Mouse (Mus musculus) lung, embryonic 14.5 days (tissue): ENCODE measurements around the gene Sp1. TPM values are rescaled to one million over a fixed set of nuclear protein-coding genes. Genes with fewer than 3 reads are reported as not detected.

Experiments
- ATAC-seq: fragments of 200-750 bp; cut with Nextera tagmentation; 2 replicates; pipeline ENCODE4 v1.8.0; 2017; ENCODE audit warnings: mild to moderate bottlenecking, moderate TSS enrichment, moderate library complexity; ENCODE audit not compliant: insufficient read depth
- DNase-seq: peaks from one replicate; pipeline ENCODE4 v3.0.0-alpha.2; 2015
- H3K27ac ChIP-seq: fragments of 300-500 bp; sonication (generic); 2 replicates; pipeline ENCODE4 v1.5.1; 2014; ENCODE audit warnings: low read depth, mild to moderate bottlenecking, moderate library complexity
- H3K27me3 ChIP-seq: fragments of 300-500 bp; sonication (generic); 2 replicates; pipeline ENCODE4 v1.6.1; 2014; ENCODE audit warnings: low read length, control low read depth; ENCODE audit not compliant: insufficient read depth
- H3K36me3 ChIP-seq: fragments of 300-500 bp; sonication (generic); 2 replicates; pipeline ENCODE4 v1.6.1; 2014; ENCODE audit warnings: control low read depth; ENCODE audit not compliant: insufficient read depth
- H3K4me1 ChIP-seq: fragments of 300-500 bp; sonication (generic); 2 replicates; pipeline ENCODE4 v1.6.1; 2014; ENCODE audit warnings: antibody characterized with exemption, control low read depth; ENCODE audit not compliant: insufficient read depth
- H3K4me2 ChIP-seq: fragments of 300-500 bp; sonication (generic); 2 replicates; pipeline ENCODE4 v1.6.1; 2014; ENCODE audit warnings: mild to moderate bottlenecking
- H3K4me3 ChIP-seq: fragments of 300-500 bp; sonication (generic); 2 replicates; pipeline ENCODE4 v1.5.1; 2014; ENCODE audit warnings: low read depth, low read length
- H3K9ac ChIP-seq: fragments of 300-500 bp; sonication (generic); 2 replicates; pipeline ENCODE4 v1.6.1; 2014
- H3K9me3 ChIP-seq: fragments of 300-500 bp; sonication (generic); 2 replicates; pipeline ENCODE4 v1.6.1; 2016; ENCODE audit warnings: low read depth, low read length, control low read depth
- CTCF ChIP-seq: IDR thresholded peaks from 2 replicates; pipeline ENCODE4 v1.5.1; 2016; ENCODE audit warnings: antibody characterized with exemption, low read depth
- whole genome bisulfite sequencing: fragments of 180-500 bp; shearing (Covaris S2); extraction: QIAGEN DNeasy Blood & Tissue Kit; methylation state at CpG from one replicate; pipeline ENCODE4 v1.1.7; 2014; 5-methylcytosine and 5-hydroxymethylcytosine counted together
- polyA plus RNA-seq: library from polyadenylated mRNA; unstranded; fragments of >200 nt; fragmentation: Nextera tagmentation; extraction: Ambion mirVana; gene quantifications from 2 replicates; pipeline ENCODE4 v1.2.1, GENCODE M21; 2014

Gene Sp1
- polyA plus RNA-seq, 1 experiment from 2014 or later: 16.1 TPM

DNA sequence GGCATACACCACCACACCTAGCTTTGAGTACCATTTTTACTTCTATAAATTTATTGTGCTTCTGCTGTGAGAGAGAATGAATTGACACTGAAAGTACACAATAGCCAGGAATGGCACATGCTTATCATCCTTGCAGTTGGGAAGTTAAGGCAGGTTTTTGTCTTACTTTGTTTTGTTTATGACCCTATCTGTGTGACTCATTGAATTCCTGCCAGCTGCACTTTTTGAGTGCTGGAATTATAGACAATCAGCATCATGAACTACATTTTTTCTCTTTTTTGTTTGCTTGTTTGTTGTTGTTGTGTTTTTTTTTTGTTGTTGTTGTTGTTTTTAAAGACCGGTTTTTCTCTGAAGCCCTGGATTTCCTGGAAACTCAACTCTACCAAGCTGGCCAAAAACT, 15.0 kb downstream of the Sp1 start:
- H3K4me1 ChIP-seq: no peaks in the 10 kb centered on the region
- TF ChIP-seq CTCF: no peak
- H3K27me3 ChIP-seq: no peaks in the 10 kb centered on the region
- no peak for ATAC-seq
- H3K36me3 ChIP-seq: peaks cover 40% of the 10 kb centered on the region
- DNase-seq: no peak
- no peak overlapping the region for H3K4me2 ChIP-seq
- no peaks in the 10 kb centered on the region for H3K9me3 ChIP-seq
- H3K9ac ChIP-seq: no peak overlapping the region
- H3K4me3 ChIP-seq: no peak overlapping the region
- 43% methylated on average over 1 of the region's 1 CpGs for WGBS
- H3K27ac ChIP-seq: no peak overlapping the region

DNA sequence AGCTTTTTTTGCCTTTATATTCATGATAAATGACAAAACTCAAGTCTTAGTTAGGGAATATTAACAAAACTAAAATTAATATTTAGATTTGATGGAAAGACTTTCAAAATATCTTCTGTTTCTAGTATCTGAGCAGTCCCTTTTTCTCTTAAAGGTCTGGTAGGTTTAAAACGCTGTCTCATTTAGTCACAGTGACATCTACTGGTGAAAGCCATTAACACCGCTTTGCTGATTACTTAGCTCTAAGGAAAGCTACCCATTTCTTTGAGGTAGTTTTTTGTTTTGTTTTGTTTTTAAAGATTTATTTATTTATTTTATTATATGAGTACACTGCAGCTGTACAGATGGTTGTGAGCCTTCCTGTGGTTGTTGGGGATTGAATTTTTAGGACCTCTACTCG, 15.5 kb downstream of the Sp1 start:
- Histone ChIP-seq H3K4me3 (no peak overlapping the region), H3K9ac (no peak overlapping the region), H3K36me3 (peaks cover 45% of the 10 kb centered on the region), H3K27me3 (no peaks in the 10 kb centered on the region), H3K27ac (no peak overlapping the region), H3K4me1 (no peaks in the 10 kb centered on the region), H3K9me3 (no peaks in the 10 kb centered on the region), H3K4me2 (no peak overlapping the region)
- WGBS: 52% methylated on average over 3 of the region's 3 CpGs
- DNase-seq (peak; percentile 92), ATAC-seq (no peak)
- peak; percentile 66 for TF ChIP-seq CTCF

DNA sequence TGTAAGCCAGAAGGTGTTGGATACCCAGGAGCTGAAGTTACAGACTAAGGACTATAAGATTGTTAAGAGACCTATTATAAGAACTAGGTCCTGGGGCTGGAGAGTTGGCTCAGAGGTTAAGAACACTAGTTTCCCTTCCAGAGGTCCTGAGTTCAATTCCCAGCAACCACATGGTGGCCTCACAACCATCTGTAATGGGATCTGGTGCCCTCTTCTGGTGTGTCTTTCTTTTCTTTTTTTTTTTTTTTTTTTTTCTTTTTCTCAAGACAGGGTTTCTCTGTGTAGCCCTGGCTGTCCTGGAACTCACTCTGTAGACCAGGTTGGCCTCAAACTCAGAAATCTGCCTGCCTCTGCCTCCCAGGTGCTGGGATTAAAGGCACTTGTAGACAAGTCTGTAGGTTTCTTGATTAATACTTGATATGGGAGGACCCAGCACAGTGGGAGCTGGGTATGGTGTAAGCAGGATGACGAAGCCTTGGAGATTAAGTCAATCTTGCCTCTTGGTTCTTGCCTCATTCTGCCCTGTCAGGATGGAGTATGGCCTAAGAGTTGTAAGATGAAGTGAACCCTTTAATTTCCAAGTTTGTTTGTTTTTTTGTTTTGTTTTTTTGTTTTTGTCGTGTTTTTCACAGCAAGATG, 17.8 kb downstream of the Sp1 start:
- WGBS: 94% methylated on average over 2 of the region's 2 CpGs
- Histone ChIP-seq H3K27me3 (no peaks in the 10 kb centered on the region), H3K4me1 (no peaks in the 10 kb centered on the region), H3K4me2 (no peak overlapping the region), H3K9me3 (no peaks in the 10 kb centered on the region), H3K27ac (no peak overlapping the region), H3K4me3 (no peak overlapping the region), H3K36me3 (peaks cover 62% of the 10 kb centered on the region), H3K9ac (no peak overlapping the region)
- TF ChIP-seq CTCF: no peak
- DNase-seq (no peak), ATAC-seq (no peak)

- no peak overlapping the region for H3K4me2 ChIP-seq
- H3K4me3 ChIP-seq: no peak overlapping the region
- WGBS: 77% methylated on average over 2 of the region's 2 CpGs
- H3K9ac ChIP-seq: no peak overlapping the region
- DNase-seq: no peak
- ATAC-seq: no peak
- peaks cover 61% of the 10 kb centered on the region for H3K36me3 ChIP-seq
- H3K4me1 ChIP-seq: no peaks in the 10 kb centered on the region
- TF ChIP-seq CTCF: no peak
- H3K27me3 ChIP-seq: no peaks in the 10 kb centered on the region
- no peaks in the 10 kb centered on the region for H3K9me3 ChIP-seq
- H3K27ac ChIP-seq: no peak overlapping the region
These were observed 18.7 kb downstream of the Sp1 start for GRCm38 (mm10) chr15:102424657-102425056.

- 95% methylated on average over 1 of the region's 1 CpGs for WGBS
- no peaks in the 10 kb centered on the region for H3K27me3 ChIP-seq
- H3K36me3 ChIP-seq: peaks cover 72% of the 10 kb centered on the region
- H3K9ac ChIP-seq: no peak overlapping the region
- no peak overlapping the region for H3K27ac ChIP-seq
- H3K9me3 ChIP-seq: no peaks in the 10 kb centered on the region
- no peak overlapping the region for H3K4me2 ChIP-seq
- TF ChIP-seq CTCF: no peak
- no peak overlapping the region for H3K4me3 ChIP-seq
- H3K4me1 ChIP-seq: no peaks in the 10 kb centered on the region
- no peak for DNase-seq
- no peak for ATAC-seq
These were observed 21.0 kb downstream of the Sp1 start for GRCm38 (mm10) chr15:102426963-102427362.

DNA sequence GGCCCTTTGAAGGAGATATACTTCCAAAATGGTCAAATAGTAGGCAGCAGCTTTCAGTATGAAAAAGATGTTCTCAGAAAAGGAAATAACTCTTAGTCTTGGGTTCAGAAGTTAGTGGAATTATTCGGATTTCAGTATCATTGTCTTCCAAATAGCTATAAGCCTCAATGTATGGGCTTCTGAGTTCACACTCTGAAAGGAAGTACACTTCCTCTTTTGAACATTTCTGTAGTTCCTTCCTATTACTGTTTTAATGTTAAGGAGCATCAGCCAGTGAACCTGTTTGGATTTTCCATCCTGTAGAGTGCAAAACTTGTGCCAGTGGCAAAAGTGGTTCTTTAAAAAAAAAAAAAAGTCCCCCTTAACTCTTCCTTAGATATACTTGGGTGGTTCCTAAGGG, 26.1 kb downstream of the Sp1 start:
- no peak overlapping the region for H3K4me2 ChIP-seq
- WGBS: 83% methylated on average over 1 of the region's 1 CpGs
- ATAC-seq (no peak), DNase-seq (no peak)
- no peak overlapping the region for H3K9ac ChIP-seq
- no peaks in the 10 kb centered on the region for H3K27me3 ChIP-seq
- no peak overlapping the region for H3K27ac ChIP-seq
- no peak overlapping the region for H3K4me3 ChIP-seq
- no peaks in the 10 kb centered on the region for H3K9me3 ChIP-seq
- no peaks in the 10 kb centered on the region for H3K4me1 ChIP-seq
- H3K36me3 ChIP-seq: peaks cover 90% of the 10 kb centered on the region
- no peak for TF ChIP-seq CTCF

DNA sequence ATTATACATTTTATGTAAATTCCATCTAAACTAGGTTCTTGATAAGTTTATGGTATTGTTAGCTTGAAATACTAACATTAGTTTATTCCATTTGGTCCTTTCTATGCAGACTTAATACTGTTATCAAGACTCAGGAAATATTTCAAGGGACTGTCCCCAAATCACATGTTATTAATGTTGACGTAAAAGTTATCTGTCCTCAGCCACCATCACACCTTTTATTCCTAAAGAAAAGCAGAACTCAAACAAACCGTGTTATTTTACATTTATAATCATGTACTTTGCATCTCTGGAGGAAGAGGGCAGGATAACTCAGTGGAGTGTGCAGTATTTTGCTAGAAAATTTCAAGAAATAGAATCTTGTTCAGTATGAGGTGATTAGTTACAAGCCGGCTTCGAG, 27.2 kb downstream of the Sp1 start:
- 87% methylated on average over 4 of the region's 4 CpGs for WGBS
- no peak overlapping the region for H3K4me2 ChIP-seq
- no peak overlapping the region for H3K4me3 ChIP-seq
- no peak overlapping the region for H3K9ac ChIP-seq
- peaks cover 82% of the 10 kb centered on the region for H3K36me3 ChIP-seq
- H3K9me3 ChIP-seq: no peaks in the 10 kb centered on the region
- H3K4me1 ChIP-seq: no peaks in the 10 kb centered on the region
- DNase-seq: no peak
- no peak for TF ChIP-seq CTCF
- no peak for ATAC-seq
- H3K27me3 ChIP-seq: no peaks in the 10 kb centered on the region
- no peak overlapping the region for H3K27ac ChIP-seq
